Mouse (Mus musculus) gastrocnemius, postnatal 14 days (tissue): ENCODE data around the gene Trpd52l3. TPM values are rescaled to one million over a fixed set of nuclear protein-coding genes. Genes with fewer than 3 reads are reported as not detected.

Experiments
- DNase-seq: peaks from one replicate; pipeline ENCODE4 v3.0.0; 2021; ENCODE audit warnings: mixed read lengths
- intact Hi-C: fragments of 180-260 bp; cut with DNase I; formaldehyde crosslinking; loops from one replicate; pipeline ENCODE4 v1.15.1; 2025; ENCODE audit warnings: low total_unique reads
- long read RNA-seq, 2 experiments: library from polyadenylated mRNA; stranded (forward); transcript quantifications; one replicate each; pipeline ENCODE4 v2.0.0; 2021
- total RNA-seq, 2 experiments: library from RNA; stranded (reverse); gene quantifications; 2 replicates each; pipeline ENCODE4 v1.2.3; 2021

The Trpd52l3 gene
- not detected for total RNA-seq
- long read RNA-seq, experiment 1 = 0 reads
- long read RNA-seq, experiment 2 = 0 reads

DNA sequence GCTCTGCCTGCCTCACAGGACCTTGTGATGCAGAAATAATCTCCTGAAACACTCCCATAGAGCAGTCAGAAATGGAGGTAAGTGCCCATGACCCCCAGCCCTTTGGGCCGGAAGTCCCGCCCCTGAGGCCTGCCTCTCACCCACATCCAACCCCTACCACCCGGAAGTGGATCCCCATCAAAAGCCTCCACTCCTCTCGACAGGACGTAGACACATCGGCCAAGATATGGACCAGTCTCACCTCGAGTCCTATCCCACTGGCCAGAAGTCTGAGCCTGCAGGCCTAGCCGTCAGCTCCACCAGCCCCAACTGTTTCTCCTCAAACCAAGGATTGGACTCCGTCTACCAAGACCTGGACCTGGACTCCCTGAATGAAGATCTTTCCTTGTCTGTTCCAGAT lies at the start of gene Trpd52l3:
TSS of gene Trpd52l3 (plus strand) at position 170 of the 400 bp plus-strand sequence.
- intact Hi-C loops = no loop called here
- no peak for DNase-seq

DNA sequence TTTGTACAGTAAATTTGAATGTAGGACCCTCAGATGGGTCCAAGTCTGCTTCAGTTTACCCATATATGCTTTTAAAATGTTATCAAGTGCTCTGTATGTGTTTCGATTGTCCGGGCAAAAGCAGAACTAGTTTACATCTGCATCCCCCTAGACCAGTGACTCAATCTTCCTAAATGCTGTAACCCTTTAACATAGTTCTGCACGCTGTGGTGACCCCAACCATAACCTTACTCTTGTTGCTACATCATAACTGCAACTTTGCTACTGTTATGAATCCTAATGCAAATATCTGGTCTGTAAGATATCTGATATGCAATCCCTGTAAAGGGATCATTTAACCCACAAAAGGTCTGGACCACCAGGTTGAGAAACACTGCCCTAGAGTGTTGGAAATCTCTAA lies 49.8 kb upstream of the Trpd52l3 start:
- intact Hi-C loops = no loop called here
- DNase-seq = no peak

DNA sequence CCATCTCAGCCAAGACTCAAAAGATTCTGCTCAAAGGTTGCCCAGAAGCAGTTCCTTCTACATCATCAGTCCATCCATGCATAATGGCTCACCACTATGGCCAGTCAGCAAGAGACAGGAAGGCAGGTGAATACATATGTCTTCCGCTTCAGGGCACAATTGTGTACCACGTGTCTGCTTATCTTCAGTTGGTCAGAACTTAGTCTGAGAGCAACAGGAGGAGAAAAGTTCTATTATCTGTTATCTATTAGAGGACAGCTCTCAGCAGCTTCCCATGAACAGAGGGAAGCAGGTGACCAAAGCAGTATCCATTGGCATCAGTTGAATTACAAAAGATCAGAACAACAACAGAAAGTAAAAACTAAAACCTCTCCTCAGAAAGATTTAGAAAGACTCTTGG lies 48.1 kb upstream of the Trpd52l3 start:
- DNase-seq = no peak
- intact Hi-C loops = no loop called here

GRCm38 (mm10) chr19:29960906-29961305 lies 42.7 kb upstream of the Trpd52l3 start:
- intact Hi-C loops = no loop called here
- DNase-seq = no peak

GRCm38 (mm10) chr19:29961842-29962241 lies 41.7 kb upstream of the Trpd52l3 start:
- no peak for DNase-seq
- intact Hi-C loops = no loop called here

- intact Hi-C loops = no loop called here
- DNase-seq = no peak
Measured at GRCm38 (mm10) chr19:29963598-29964092, 39.9 kb upstream of the Trpd52l3 start.

DNA sequence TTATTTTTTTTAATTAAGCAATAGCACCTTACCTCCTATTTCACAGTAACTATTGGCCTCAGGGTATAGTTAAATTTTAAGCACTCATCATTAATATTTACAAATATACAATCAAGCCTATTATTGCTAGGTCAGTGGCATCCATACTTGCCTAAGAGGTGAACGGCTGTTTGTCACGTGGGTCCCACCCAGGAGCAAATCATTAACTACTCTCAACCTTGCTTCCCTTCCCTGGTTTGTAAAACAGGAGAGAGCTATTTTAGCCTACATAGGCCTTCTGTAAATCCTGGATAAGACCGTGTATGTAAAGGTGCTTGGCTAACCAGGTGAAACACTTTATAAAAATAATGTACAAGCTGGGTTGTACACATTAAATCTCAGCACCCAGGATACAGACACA lies 35.6 kb upstream of the Trpd52l3 start:
- DNase-seq = no peak
- intact Hi-C loops = no loop called here

DNA sequence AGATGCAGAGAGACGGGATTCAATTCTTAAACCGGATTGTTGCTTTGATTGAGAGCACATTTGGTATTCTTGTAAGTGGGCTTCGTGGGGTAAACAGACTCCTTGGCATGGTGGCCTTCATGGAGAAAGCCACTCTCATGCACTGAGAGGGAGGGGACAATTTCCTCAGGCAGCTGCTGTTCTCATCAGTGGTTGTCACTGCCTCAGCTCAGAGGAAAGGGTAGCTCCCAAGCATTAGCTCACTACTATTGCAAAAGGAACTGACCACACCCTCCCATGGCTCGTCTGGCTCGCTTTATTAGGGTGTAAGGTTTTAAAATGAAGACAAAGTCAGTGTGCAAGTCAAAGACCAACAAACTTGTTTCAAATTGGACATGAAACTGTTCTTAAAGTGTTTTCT lies 30.2 kb upstream of the Trpd52l3 start:
- DNase-seq = peak; percentile 41
- intact Hi-C loops = no loop called here

- intact Hi-C loops = loop anchor here (5.0 kb wide), 1 partner anchor 297 kb away; no protein-coding TSS in a partner anchor
- no peak for DNase-seq
Measured at GRCm38 (mm10) chr19:29978847-29979246, 24.7 kb upstream of the Trpd52l3 start.

- no peak for DNase-seq
- intact Hi-C loops = loop anchor here (5.0 kb wide), 2 partner anchors 152 to 297 kb away; no protein-coding TSS in a partner anchor
Measured at GRCm38 (mm10) chr19:29979452-29980089, 24.0 kb upstream of the Trpd52l3 start.

- no peak for DNase-seq
- intact Hi-C loops = loop anchor here (5.0 kb wide), 1 partner anchor 157 kb away; no protein-coding TSS in a partner anchor
Measured at GRCm38 (mm10) chr19:29984208-29985005, 19.2 kb upstream of the Trpd52l3 start.

- intact Hi-C loops = no loop called here
- no peak for DNase-seq
Measured at GRCm38 (mm10) chr19:29986464-29987091, 17.0 kb upstream of the Trpd52l3 start.

DNA sequence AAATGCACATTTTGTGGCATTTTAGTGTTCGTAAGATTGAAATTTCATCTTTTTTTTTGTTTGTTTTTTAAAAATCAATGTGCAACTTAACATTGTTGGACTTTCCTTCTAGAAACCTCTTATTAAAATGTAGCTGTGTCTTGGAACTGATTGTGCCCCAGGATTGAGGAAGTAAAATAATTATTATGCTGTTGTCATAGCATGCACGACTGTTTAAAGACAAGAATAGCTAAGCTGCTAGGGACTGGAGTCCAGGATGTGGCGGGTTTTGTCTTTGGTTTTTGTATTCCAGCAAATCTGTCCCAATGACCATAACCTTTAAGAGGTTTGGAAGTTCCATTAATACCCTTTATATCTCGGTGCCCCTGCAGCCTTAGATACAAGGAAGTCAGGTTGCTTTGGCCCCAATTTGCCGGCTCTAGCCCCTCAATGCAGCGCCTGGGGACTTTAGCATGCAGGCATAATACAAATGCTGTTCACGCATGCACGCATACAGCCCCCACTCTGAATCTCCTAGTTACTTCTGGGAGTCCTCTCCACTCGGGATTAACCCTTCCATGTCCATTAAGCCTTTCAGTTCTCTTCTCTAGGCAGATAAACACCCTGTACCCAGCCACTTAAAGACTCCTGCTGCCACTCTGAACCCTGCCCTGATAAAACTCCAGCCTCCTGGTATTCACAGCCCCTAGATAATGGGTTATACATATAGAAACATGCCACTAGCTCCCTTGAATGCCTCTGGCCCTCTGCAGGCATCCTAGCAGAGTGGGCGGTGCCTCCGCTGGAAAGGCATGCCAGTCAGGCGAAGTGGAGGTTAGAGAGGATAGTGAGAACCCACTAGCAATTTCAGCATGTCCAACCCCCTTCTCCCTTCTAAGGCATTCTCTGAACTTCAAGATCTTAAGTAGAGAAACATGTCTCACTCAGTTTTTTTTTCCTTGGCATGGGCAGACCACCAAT lies 2.9 kb upstream of the Trpd52l3 start:
- intact Hi-C loops = no loop called here
- DNase-seq = no peak

DNA sequence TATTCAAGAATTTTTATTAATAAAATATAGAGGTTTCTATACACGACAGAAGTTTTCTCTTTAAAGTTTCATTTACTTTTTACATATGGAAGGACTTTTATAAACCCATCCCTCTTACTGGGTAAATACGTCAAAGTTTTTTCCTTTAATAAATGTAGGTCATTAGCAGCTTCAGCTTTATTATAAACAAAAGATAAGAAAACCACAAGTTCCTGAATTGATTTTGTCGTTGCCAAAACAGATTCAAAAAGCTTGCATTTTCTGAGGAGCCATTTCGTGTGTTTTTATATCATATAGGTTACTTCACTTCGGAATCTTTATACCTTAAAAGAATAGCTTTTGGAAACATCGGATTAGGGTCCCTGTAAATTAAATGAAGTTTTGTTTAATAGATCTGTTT lies 2.0 kb upstream of the Trpd52l3 start:
- no peak for DNase-seq
- intact Hi-C loops = no loop called here

- intact Hi-C loops = no loop called here
- DNase-seq = no peak
Measured at GRCm38 (mm10) chr19:30006371-30006770, 2.8 kb downstream of the Trpd52l3 start.

- DNase-seq = no peak
- intact Hi-C loops = no loop called here
Measured at GRCm38 (mm10) chr19:30010520-30011296, 7.1 kb downstream of the Trpd52l3 start.

DNA sequence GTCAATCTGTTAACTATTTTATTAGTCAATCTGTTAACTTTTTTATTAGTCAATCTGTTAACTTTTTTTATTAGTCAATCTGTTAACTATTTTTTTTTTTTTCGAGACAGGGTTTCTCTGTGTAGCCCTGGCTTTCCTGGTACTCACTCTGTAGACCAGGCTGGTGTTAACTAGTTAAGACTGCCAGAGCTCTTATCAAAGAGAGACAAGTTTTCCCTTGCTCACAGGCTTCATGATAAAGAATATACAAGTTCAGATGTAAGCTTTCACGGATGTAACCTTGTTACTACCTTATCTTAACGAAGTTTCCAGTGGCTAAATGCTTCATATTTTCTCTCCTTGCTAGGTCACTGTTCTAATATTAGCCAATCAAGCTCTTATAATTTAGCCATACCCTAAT lies 10.7 kb downstream of the Trpd52l3 start:
- no peak for DNase-seq
- intact Hi-C loops = no loop called here

DNA sequence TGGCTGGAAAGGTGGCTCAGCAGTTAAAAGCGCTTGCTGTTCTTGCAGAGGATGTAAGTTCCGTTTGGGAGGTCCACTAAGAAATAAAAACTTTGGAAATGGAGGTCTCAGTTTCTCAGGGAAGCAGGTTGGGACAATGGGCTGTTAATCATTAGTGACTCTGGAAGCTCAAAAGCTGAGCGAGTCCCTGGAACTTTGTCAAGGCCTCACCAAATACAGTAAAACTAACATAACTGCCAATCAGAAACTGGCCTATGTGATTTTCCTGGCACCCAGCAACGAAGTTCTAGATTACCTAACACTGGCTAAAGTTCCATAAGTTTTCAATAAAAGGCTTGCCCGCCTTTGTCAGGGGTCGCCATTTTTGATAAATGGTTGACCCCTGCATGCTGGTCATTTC lies 12.6 kb downstream of the Trpd52l3 start:
- no peak for DNase-seq
- intact Hi-C loops = no loop called here
